Mouse (Mus musculus) forebrain, embryonic 16.5 days (tissue): ENCODE measurements around the gene Sirt7. TPM values are rescaled to one million over a fixed set of nuclear protein-coding genes. Genes with fewer than 3 reads are reported as not detected.

Source experiments
- ATAC-seq: fragments of 200-750 bp; cut with Nextera tagmentation; 2 replicates; pipeline ENCODE4 v1.8.0; 2017; ENCODE audit warnings: mild to moderate bottlenecking, moderate library complexity
- H3K27ac ChIP-seq: fragments of 300-500 bp; sonication (generic); 2 replicates; pipeline ENCODE4 v1.5.1; 2014; ENCODE audit warnings: low read length, control low read depth
- H3K27me3 ChIP-seq: fragments of 300-500 bp; sonication (generic); replicated peaks from 2 replicates; pipeline ENCODE4 v1.6.1; 2014; ENCODE audit warnings: low read length; ENCODE audit not compliant: control insufficient read depth, insufficient read depth
- H3K36me3 ChIP-seq: fragments of 300-500 bp; sonication (generic); 2 replicates; pipeline ENCODE4 v1.6.1; 2014; ENCODE audit not compliant: control insufficient read depth, insufficient read depth
- H3K4me1 ChIP-seq: fragments of 300-500 bp; sonication (generic); replicated peaks from 2 replicates; pipeline ENCODE4 v1.6.1; 2014; ENCODE audit warnings: low read length; ENCODE audit not compliant: control insufficient read depth, insufficient read depth
- H3K4me2 ChIP-seq: fragments of 300-500 bp; sonication (generic); 2 replicates; pipeline ENCODE4 v1.6.1; 2014; ENCODE audit warnings: mild to moderate bottlenecking, low read length, control low read depth
- H3K4me3 ChIP-seq: fragments of 300-500 bp; sonication (generic); replicated peaks from 2 replicates; pipeline ENCODE4 v1.5.1; 2014; ENCODE audit warnings: mild to moderate bottlenecking, low read length, control low read depth
- H3K9ac ChIP-seq: fragments of 300-500 bp; sonication (generic); replicated peaks from 2 replicates; pipeline ENCODE4 v1.6.1; 2014; ENCODE audit warnings: low read depth, low read length, control low read depth
- H3K9me3 ChIP-seq: fragments of 300-500 bp; sonication (generic); 2 replicates; pipeline ENCODE4 v1.6.1; 2016; ENCODE audit warnings: low read length; ENCODE audit not compliant: control insufficient read depth
- WGBS: fragments of 180-500 bp; shearing (Covaris S2); extraction: QIAGEN DNeasy Blood & Tissue Kit; methylation state at CpG from one replicate; pipeline ENCODE4 v1.1.7; 2014; 5-methylcytosine and 5-hydroxymethylcytosine counted together
- polyA plus RNA-seq: library from polyadenylated mRNA; unstranded; fragments of >200 nt; fragmentation: Nextera tagmentation; extraction: Ambion mirVana; gene quantifications from 2 replicates; pipeline ENCODE4 v1.2.1, GENCODE M21; 2015

Gene Sirt7
- polyA plus RNA-seq, 1 experiment from 2014 or later = 50.2 TPM

- H3K9ac ChIP-seq = peak within 1 kb of the TSS; percentile 79
- peak within 1 kb of the TSS; percentile 62 for H3K4me3 ChIP-seq
- peak within 1 kb of the TSS; percentile 98 for H3K4me2 ChIP-seq
- H3K36me3 ChIP-seq = no peaks in the 10 kb centered on the region
- H3K4me1 ChIP-seq = peaks cover 17% of the 10 kb centered on the region
- H3K27ac ChIP-seq = peak within 1 kb of the TSS; percentile 47; the same call in 1 of the 2 replicates
- no peaks in the 10 kb centered on the region for H3K27me3 ChIP-seq
- peak; percentile 100 for ATAC-seq
- no peaks in the 10 kb centered on the region for H3K9me3 ChIP-seq
- 1% methylated on average over 15 of the region's 15 CpGs for WGBS
Observed at GRCm38 (mm10) chr11:120643601-120643987, 18.6 kb upstream of the Sirt7 start, which contains the start of gene Pycr1. TSS of gene Pycr1 (minus strand) at chr11:120643769.

- Histone ChIP-seq H3K4me1 (peaks cover 15% of the 10 kb centered on the region), H3K4me2 (peak overlapping the region; percentile 98), H3K36me3 (no peaks in the 10 kb centered on the region), H3K27me3 (no peaks in the 10 kb centered on the region), H3K9me3 (no peaks in the 10 kb centered on the region), H3K27ac (peak overlapping the region; percentile 47; the same call in 1 of the 2 replicates), H3K9ac (peak overlapping the region; percentile 79), H3K4me3 (peak overlapping the region; percentile 62)
- peak; percentile 56 for ATAC-seq
- WGBS = 1% methylated on average over 18 of the region's 18 CpGs
Observed at GRCm38 (mm10) chr11:120642939-120643600, 18.0 kb upstream of the Sirt7 start.

- Histone ChIP-seq H3K4me2 (no peak overlapping the region), H3K4me3 (no peak overlapping the region), H3K27ac (no peak overlapping the region), H3K27me3 (no peaks in the 10 kb centered on the region), H3K4me1 (peaks cover 12% of the 10 kb centered on the region), H3K9me3 (no peaks in the 10 kb centered on the region), H3K9ac (no peak overlapping the region), H3K36me3 (no peaks in the 10 kb centered on the region)
- no peak for ATAC-seq
- 90% methylated on average over 8 of the region's 8 CpGs for WGBS
Observed at GRCm38 (mm10) chr11:120641869-120642268, 16.8 kb upstream of the Sirt7 start.

- no peak for ATAC-seq
Observed at GRCm38 (mm10) chr11:120641255-120641654, 16.2 kb upstream of the Sirt7 start.

GRCm38 (mm10) chr11:120634810-120635209 lies 9.8 kb upstream of the Sirt7 start:
- peaks cover 28% of the 10 kb centered on the region for H3K4me1 ChIP-seq
- H3K4me2 ChIP-seq = no peak overlapping the region
- H3K27me3 ChIP-seq = no peaks in the 10 kb centered on the region
- H3K36me3 ChIP-seq = no peaks in the 10 kb centered on the region
- 80% methylated on average over 5 of the region's 5 CpGs for WGBS
- H3K4me3 ChIP-seq = no peak overlapping the region
- no peak overlapping the region for H3K27ac ChIP-seq
- no peak overlapping the region for H3K9ac ChIP-seq
- no peak for ATAC-seq
- no peaks in the 10 kb centered on the region for H3K9me3 ChIP-seq

More at GRCm38 (mm10) chr11:120641255-120641654, 16.2 kb upstream of the Sirt7 start:
- Histone ChIP-seq H3K27ac (no peak overlapping the region), H3K9me3 (no peaks in the 10 kb centered on the region), H3K9ac (0 out of 2 replicates have a peak overlapping the region, but pooled peaks have one; percentile 13), H3K4me2 (no peak overlapping the region), H3K4me3 (no peak overlapping the region), H3K36me3 (no peaks in the 10 kb centered on the region), H3K4me1 (peaks cover 12% of the 10 kb centered on the region), H3K27me3 (no peaks in the 10 kb centered on the region)
- 66% methylated on average over 9 of the region's 9 CpGs for WGBS

- WGBS = 11% methylated on average over 58 of the region's 58 CpGs
- peak; percentile 95 for ATAC-seq
Observed at GRCm38 (mm10) chr11:120633520-120634343, 8.7 kb upstream of the Sirt7 start, which contains the start of gene Mafg. TSS of gene Mafg (minus strand) at chr11:120633600.

GRCm38 (mm10) chr11:120632559-120633519 lies 7.8 kb upstream of the Sirt7 start:
- H3K4me2 ChIP-seq = peak overlapping the region; percentile 61
- H3K4me1 ChIP-seq = peaks cover 31% of the 10 kb centered on the region
- no peaks in the 10 kb centered on the region for H3K27me3 ChIP-seq
- peak overlapping the region; percentile 84 for H3K4me3 ChIP-seq
- peak overlapping the region; percentile 85 for H3K9ac ChIP-seq
- peak overlapping the region; percentile 79 for H3K27ac ChIP-seq
- peak; percentile 85 for ATAC-seq
- under 1% methylated on average over 99 of the region's 116 CpGs for WGBS
- H3K36me3 ChIP-seq = peaks cover 6% of the 10 kb centered on the region; the same call in 1 of the 2 replicates
- H3K9me3 ChIP-seq = no peaks in the 10 kb centered on the region

More at GRCm38 (mm10) chr11:120633520-120634343, 8.7 kb upstream of the Sirt7 start, which contains the start of gene Mafg:
- Histone ChIP-seq H3K4me1 (peaks cover 31% of the 10 kb centered on the region), H3K9ac (peak within 1 kb of the TSS; percentile 85), H3K27me3 (no peaks in the 10 kb centered on the region), H3K4me3 (peak within 1 kb of the TSS; percentile 84), H3K9me3 (no peaks in the 10 kb centered on the region), H3K4me2 (peak within 1 kb of the TSS; percentile 61), H3K27ac (peak within 1 kb of the TSS; percentile 79), H3K36me3 (peaks cover 6% of the 10 kb centered on the region; the same call in 1 of the 2 replicates)

GRCm38 (mm10) chr11:120631726-120632448 lies 6.8 kb upstream of the Sirt7 start:
- H3K4me1 ChIP-seq = peaks cover 31% of the 10 kb centered on the region
- WGBS = 63% methylated on average over 4 of the region's 4 CpGs

More at GRCm38 (mm10) chr11:120631726-120632448, 6.8 kb upstream of the Sirt7 start:
- Histone ChIP-seq H3K4me3 (peak overlapping the region; percentile 84), H3K9me3 (no peaks in the 10 kb centered on the region), H3K9ac (peak overlapping the region; percentile 85), H3K4me2 (peak overlapping the region; percentile 61), H3K27ac (no peak overlapping the region), H3K27me3 (no peaks in the 10 kb centered on the region), H3K36me3 (peaks cover 6% of the 10 kb centered on the region; the same call in 1 of the 2 replicates)
- no peak for ATAC-seq
